Mouse (Mus musculus) naive thymus-derived CD4-positive, alpha-beta T cell, adult 2 months (primary cell): ENCODE measurements around the gene Card10.

ENCODE experiments used
- DNase-seq: peaks from one replicate; pipeline ENCODE4 v3.0.0-alpha.2; 2011; ENCODE audit warnings: low read depth

The Card10 gene

GRCm38 (mm10) chr15:78772856-78773255 is 30.0 kb downstream of the Card10 start:
- DNase-seq = no peak

GRCm38 (mm10) chr15:78772368-78772763 is 30.5 kb downstream of the Card10 start:
- DNase-seq = peak; percentile 75

- peak; percentile 77 for DNase-seq
Observed at GRCm38 (mm10) chr15:78771531-78772367, 31.1 kb downstream of the Card10 start.

- no peak for DNase-seq
Observed at GRCm38 (mm10) chr15:78770983-78771355, 31.9 kb downstream of the Card10 start.

GRCm38 (mm10) chr15:78770234-78770982 is 32.4 kb downstream of the Card10 start:
- DNase-seq = no peak

GRCm38 (mm10) chr15:78769064-78769463 is 33.8 kb downstream of the Card10 start:
- peak; percentile 39 for DNase-seq

- DNase-seq = no peak
Observed at GRCm38 (mm10) chr15:78763704-78764103, 39.1 kb downstream of the Card10 start.

DNA sequence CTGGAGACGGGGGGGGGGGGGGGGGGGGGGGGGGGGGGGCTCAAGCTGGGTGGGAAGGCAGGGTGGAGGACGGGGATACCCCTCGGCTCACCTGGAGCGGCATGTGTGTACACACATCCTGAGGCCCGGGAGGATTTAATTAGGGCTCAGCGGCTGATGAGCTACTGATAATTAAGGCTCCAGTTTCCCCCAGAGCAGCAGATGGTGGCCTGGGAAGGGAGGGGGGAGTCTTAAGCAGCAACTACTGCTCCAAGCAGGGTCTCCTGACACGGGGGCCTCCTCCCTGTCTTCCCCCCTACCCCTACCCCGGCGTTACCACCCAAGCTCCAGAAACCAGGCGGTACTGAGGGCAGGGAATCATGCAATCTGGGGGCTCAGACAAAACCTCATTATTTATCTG is 39.6 kb downstream of the Card10 start:
- no peak for DNase-seq

GRCm38 (mm10) chr15:78761112-78761511 is 41.7 kb downstream of the Card10 start:
- DNase-seq = no peak

GRCm38 (mm10) chr15:78758132-78758531 is 44.7 kb downstream of the Card10 start:
- no peak for DNase-seq

GRCm38 (mm10) chr15:78755966-78756725 is 46.7 kb downstream of the Card10 start:
- no peak for DNase-seq

DNA sequence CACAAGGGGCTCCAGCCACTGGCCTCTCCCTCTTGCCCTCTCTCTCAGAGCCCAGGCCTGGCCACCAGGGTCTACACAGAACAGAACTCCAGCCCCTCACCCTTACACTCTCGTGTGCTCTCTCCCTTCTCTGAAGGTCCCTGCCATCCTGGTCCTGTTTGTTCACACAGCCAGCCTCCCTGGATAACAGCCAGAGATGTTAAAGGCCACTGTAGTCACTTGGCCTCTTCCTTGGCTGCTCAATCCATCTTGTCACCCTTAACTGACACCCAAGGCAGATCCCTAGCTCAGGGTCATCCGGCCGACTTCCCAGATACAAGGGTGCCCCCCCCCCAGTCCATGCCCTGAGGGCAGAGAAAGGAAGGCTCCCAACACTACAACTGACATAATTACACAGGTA is 47.6 kb downstream of the Card10 start:
- no peak for DNase-seq

DNA sequence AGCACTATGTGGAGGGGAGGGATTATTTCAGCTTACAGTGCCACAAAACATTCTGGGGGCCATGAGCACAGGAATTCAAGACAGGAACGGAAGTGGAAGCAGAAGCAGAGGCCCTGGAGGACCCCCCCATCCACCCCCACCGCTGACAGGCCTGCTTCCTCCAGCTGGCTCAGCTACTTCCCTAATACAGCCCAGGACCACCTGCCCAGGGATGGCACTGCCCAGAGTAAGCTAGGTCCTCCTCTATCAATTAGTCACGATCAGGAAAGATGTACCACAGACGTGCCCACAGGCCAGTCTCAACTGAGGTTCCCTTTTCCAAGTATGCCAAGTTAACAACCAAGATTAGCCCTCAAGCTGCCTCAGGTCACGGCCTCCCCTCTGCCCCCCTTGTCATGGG is 48.7 kb downstream of the Card10 start:
- no peak for DNase-seq

DNA sequence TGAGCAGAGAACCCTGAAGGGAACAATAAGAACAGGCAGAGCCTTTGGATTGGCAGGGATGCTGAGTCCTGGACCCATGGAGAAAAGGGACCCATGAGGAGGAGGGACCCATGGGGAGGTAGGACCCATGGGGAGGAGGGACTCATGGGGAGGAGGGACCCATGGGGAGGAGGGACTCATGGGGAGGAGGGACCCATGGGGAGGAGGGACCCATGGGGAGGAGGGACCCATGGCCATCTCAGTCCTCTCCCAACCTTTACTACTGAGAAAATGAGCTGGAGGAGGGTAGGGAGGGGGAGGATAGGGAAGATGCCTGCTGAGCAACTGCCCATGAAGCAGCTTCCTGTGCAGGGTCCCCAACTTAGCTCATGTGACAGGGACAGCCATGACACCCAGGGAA is 49.9 kb downstream of the Card10 start:
- DNase-seq = no peak

DNA sequence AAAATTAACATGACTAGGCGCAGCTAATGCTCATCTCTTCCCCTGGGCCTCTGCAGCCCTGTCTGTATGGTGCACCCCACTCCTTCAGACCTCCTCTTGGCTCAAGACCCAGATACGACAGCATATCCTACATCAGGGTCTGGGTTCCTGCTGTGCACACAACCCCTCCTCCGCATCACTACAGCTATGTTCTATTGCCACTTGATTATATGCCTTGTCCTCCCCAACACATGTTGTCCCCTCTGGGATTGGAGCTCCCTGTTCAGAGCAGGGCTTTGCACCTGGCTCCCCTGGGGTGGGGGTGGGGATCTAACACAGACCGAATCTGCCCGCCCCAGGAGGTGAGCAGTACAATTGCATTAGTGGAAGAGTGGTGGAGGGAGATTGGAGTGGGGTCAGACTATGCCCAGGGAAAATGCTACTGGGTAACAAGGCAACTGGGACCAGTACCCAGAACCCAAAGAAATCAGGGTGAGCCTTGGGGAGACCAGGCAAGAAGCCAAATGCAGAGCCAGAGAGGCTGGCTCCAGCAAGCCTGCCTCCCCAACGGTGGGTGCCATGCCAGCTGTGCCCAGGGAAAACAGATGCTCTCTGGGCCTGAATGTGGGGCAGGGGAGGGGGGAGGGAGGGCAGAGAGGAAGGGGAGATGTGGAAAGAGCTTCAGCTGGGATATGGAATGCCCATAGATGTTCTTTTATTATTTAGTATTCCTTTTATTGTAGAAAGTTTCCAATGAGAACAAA is 52.1 kb downstream of the Card10 start:
- DNase-seq = no peak

DNA sequence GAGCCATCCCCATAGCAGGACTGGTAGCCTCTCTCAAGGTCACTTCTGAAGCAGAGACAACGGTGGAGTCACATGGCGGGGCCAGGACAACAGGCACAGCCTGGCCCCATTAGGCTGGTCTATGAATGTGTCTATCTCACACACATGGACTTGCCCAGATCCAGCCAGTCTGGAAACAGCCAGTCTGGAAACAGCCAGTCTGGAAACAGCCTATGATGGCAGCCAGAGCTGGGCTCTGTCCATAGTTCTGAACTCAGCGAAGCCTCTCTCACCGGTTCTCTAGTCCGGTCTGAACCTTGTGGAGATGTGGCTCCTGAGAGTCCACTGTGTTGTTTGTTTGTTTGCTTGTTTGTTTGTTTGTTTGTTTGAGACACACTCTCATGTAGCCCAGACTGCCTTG is 53.0 kb downstream of the Card10 start:
- no peak for DNase-seq

- peak; percentile 89 for DNase-seq
Observed at GRCm38 (mm10) chr15:78744206-78744605, 58.6 kb downstream of the Card10 start.

GRCm38 (mm10) chr15:78742831-78743230 is 60.0 kb downstream of the Card10 start:
- DNase-seq = no peak

- no peak for DNase-seq
Observed at GRCm38 (mm10) chr15:78740662-78741061, 62.2 kb downstream of the Card10 start.

DNA sequence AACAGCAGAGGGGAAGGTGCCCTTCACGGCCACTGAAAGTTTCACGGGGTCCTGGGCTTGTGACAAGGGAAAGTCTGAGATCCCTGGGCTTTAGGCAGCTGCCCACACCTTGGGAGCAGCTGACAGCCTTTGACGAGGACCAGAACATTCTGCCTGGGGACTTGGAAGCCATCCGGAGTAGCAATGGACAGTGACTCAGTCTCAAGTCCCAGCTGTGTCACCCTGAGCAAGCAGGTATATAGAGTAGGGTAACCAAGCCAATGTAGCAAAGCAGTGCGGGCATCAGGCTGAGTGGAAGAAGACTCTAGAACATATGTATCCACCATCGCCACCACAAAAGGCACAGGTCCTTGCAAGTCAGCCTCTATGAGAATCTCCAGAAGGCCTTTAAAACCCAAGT is 65.7 kb downstream of the Card10 start:
- no peak for DNase-seq

DNA sequence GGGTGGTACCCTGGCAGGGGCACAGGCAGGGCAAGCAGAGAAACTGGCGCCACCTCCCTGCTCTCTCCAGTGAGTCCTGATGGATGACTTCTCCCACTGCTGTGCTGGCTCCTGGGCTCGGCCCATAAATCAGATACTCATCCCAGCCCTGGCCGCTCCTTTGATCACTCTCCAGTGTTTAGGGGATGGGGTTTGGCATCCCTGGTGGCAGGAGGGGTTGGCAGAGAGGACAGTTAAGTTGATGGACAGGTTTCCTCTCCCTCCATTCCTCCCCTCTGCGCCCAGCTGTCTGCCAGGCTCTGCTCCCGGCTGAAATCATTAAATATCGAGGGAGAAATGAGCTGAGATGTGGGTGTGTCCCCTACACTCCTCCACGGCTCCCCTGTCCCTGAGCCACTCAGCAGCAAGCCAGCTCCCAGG is 66.2 kb downstream of the Card10 start:
- no peak for DNase-seq

- DNase-seq = no peak
Observed at GRCm38 (mm10) chr15:78736181-78736579, 66.7 kb downstream of the Card10 start.
